In the genomic region with DNA sequence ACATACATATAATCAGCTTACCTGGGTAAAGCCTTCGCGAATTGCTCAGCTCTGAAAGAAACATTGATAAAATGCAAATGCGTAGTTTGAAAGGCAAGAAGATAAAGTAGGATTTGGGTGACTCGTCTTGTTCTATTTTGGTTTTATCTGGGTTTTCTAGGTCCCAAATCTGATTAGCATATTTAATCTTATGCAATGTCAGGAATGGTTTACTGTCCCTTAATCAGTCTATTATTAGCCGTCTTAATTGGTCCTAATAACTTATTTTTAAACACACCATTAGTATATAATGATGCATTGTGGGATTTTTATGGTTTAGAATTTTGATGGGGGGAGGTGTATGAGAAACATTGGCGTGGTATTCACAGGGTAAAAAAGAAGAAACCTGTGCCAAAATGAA, we compare ENCODE assay signal across 24 mouse cellular contexts. TPM values are rescaled to one million over a fixed set of nuclear protein-coding genes. Genes with fewer than 3 reads are reported as not detected.
DNase-seq lines count a peak whose midpoint lies in the region; ATAC-seq and TF ChIP-seq lines count a peak whose summit lies in the region.
"Had no signal": no experiment of that assay in that cellular context is flagged by ENCODE, and none has a peak within 500 bp of the region (broad histone marks: within the 10 kb centered on the region; RNA-seq: fewer than 3 reads in every experiment).

TSS of gene Pdzph1 (minus strand) at position 101 of the 400 bp plus-strand sequence.

- H3K4me3 ChIP-seq in forebrain, embryonic 10.5 days, result no peak within 1 kb of the TSS
- no peak within 1 kb of the TSS for H3K4me3 ChIP-seq in forebrain, embryonic 16.5 days (replicated peaks; ENCODE audit: low read length)
- H3K4me3 ChIP-seq in hindbrain, embryonic 10.5 days, result no peak within 1 kb of the TSS
- H3K4me3 ChIP-seq in hindbrain, embryonic 13.5 days, result no peak within 1 kb of the TSS
- no peak within 1 kb of the TSS for H3K4me3 ChIP-seq in midbrain, embryonic 12.5 days
- no peak within 1 kb of the TSS for H3K4me3 ChIP-seq in midbrain, postnatal 0 days (ENCODE audit: low read depth, low read length)
- no peak within 1 kb of the TSS for H3K4me3 ChIP-seq in testis, adult 2 months (ENCODE audit: control insufficient read depth, low read depth, low read length)
- H3K4me3 ChIP-seq: embryonic facial prominence, embryonic 12.5 days; heart, embryonic 12.5 days; intestine, embryonic 15.5 days had no signal

- 89% methylated on average over 6 of the region's 6 CpGs for WGBS in forebrain, embryonic 10.5 days
- WGBS in forebrain, embryonic 16.5 days, result 76% methylated on average over 6 of the region's 6 CpGs
- WGBS in hindbrain, embryonic 10.5 days, result 91% methylated on average over 6 of the region's 6 CpGs
- 87% methylated on average over 6 of the region's 6 CpGs for WGBS in hindbrain, embryonic 13.5 days
- 78% methylated on average over 6 of the region's 6 CpGs for WGBS in midbrain, embryonic 12.5 days
- WGBS in midbrain, postnatal 0 days, result 66% methylated on average over 6 of the region's 6 CpGs

- H3K36me3 ChIP-seq in forebrain, embryonic 10.5 days (replicated peaks), result no peaks in the 10 kb centered on the region
- no peaks in the 10 kb centered on the region for H3K36me3 ChIP-seq in forebrain, embryonic 16.5 days (ENCODE audit: control insufficient read depth, insufficient read depth)
- H3K36me3 ChIP-seq in hindbrain, embryonic 10.5 days, result no peaks in the 10 kb centered on the region
- no peaks in the 10 kb centered on the region for H3K36me3 ChIP-seq in hindbrain, embryonic 13.5 days
- no peaks in the 10 kb centered on the region for H3K36me3 ChIP-seq in midbrain, embryonic 12.5 days
- no peaks in the 10 kb centered on the region for H3K36me3 ChIP-seq in midbrain, postnatal 0 days (ENCODE audit: insufficient read depth, low read length)
- H3K36me3 ChIP-seq in testis, adult 2 months (ENCODE audit: control insufficient read depth, insufficient read depth, low read length), result no peaks in the 10 kb centered on the region
- H3K36me3 ChIP-seq: embryonic facial prominence, embryonic 12.5 days; G1E; heart, embryonic 12.5 days; intestine, embryonic 15.5 days had no signal

- TF ChIP-seq CTCF in midbrain, postnatal 0 days (IDR thresholded peaks at IDR 0.05), result no peak
- no peak for TF ChIP-seq CTCF in testis, adult 2 months (IDR thresholded peaks at IDR 0.05; ENCODE audit: control insufficient read depth, insufficient read depth, insufficient replicate concordance, low read depth, low read length)

- no peak for DNase-seq in forebrain, embryonic 10.5 days (ENCODE audit: extremely low spot score, low spot score)
- DNase-seq in hindbrain, embryonic 10.5 days (ENCODE audit: low spot score), result no peak
- DNase-seq in midbrain, postnatal 0 days (ENCODE audit: low spot score), result no peak
- no peak for DNase-seq in testis, postnatal 10 days (ENCODE audit: low spot score)
- DNase-seq: adrenal gland, adult 8-10 months; adrenal gland, postnatal 36 days; B cell, adult 2 months; cerebellum, adult 2 months; cerebellum, postnatal 10 days; gastrocnemius, postnatal 14 days had no signal

- H3K4me1 ChIP-seq in forebrain, embryonic 10.5 days, result no peaks in the 10 kb centered on the region
- H3K4me1 ChIP-seq in forebrain, embryonic 16.5 days (replicated peaks; ENCODE audit: control insufficient read depth, insufficient read depth, low read length), result no peaks in the 10 kb centered on the region
- no peaks in the 10 kb centered on the region for H3K4me1 ChIP-seq in hindbrain, embryonic 10.5 days (replicated peaks)
- no peaks in the 10 kb centered on the region for H3K4me1 ChIP-seq in hindbrain, embryonic 13.5 days (replicated peaks)
- H3K4me1 ChIP-seq in midbrain, embryonic 12.5 days, result no peaks in the 10 kb centered on the region
- H3K4me1 ChIP-seq in midbrain, postnatal 0 days (ENCODE audit: insufficient read depth, low read length), result no peaks in the 10 kb centered on the region
- H3K4me1 ChIP-seq in testis, adult 2 months (ENCODE audit: control insufficient read depth, insufficient read depth, low read length), result no peaks in the 10 kb centered on the region
- H3K4me1 ChIP-seq: embryonic facial prominence, embryonic 12.5 days; heart, embryonic 12.5 days; intestine, embryonic 15.5 days had no signal

- no peaks in the 10 kb centered on the region for H3K27me3 ChIP-seq in forebrain, embryonic 10.5 days (ENCODE audit: poor library complexity, severe bottlenecking)
- H3K27me3 ChIP-seq in forebrain, embryonic 16.5 days (replicated peaks; ENCODE audit: control insufficient read depth, insufficient read depth, low read length), result no peaks in the 10 kb centered on the region
- H3K27me3 ChIP-seq in hindbrain, embryonic 10.5 days (ENCODE audit: insufficient read depth, poor library complexity, severe bottlenecking), result no peaks in the 10 kb centered on the region
- no peaks in the 10 kb centered on the region for H3K27me3 ChIP-seq in hindbrain, embryonic 13.5 days
- no peaks in the 10 kb centered on the region for H3K27me3 ChIP-seq in midbrain, embryonic 12.5 days
- H3K27me3 ChIP-seq in midbrain, postnatal 0 days (ENCODE audit: insufficient read depth, low read length), result no peaks in the 10 kb centered on the region
- no peaks in the 10 kb centered on the region for H3K27me3 ChIP-seq in testis, adult 2 months (ENCODE audit: control insufficient read depth, insufficient read depth, low read length)
- H3K27me3 ChIP-seq: embryonic facial prominence, embryonic 12.5 days; heart, embryonic 12.5 days; intestine, embryonic 15.5 days had no signal

- no peaks in the 10 kb centered on the region for H3K9me3 ChIP-seq in forebrain, embryonic 10.5 days
- no peaks in the 10 kb centered on the region for H3K9me3 ChIP-seq in forebrain, embryonic 16.5 days (ENCODE audit: control insufficient read depth, low read length)
- no peaks in the 10 kb centered on the region for H3K9me3 ChIP-seq in hindbrain, embryonic 10.5 days
- no peaks in the 10 kb centered on the region for H3K9me3 ChIP-seq in hindbrain, embryonic 13.5 days
- H3K9me3 ChIP-seq in midbrain, embryonic 12.5 days, result no peaks in the 10 kb centered on the region
- H3K9me3 ChIP-seq in midbrain, postnatal 0 days (ENCODE audit: low read length), result no peaks in the 10 kb centered on the region
- H3K9me3 ChIP-seq: embryonic facial prominence, embryonic 12.5 days; heart, embryonic 12.5 days; intestine, embryonic 15.5 days had no signal

- TF ChIP-seq POLR2A in testis, adult 2 months (IDR thresholded peaks at IDR 0.05; ENCODE audit: control insufficient read depth, low read depth, low read length), result no peak

- ATAC-seq in forebrain, embryonic 16.5 days, result no peak
- ATAC-seq in hindbrain, embryonic 13.5 days (ENCODE audit: low FRiP score), result no peak
- no peak for ATAC-seq in midbrain, embryonic 12.5 days (ENCODE audit: low FRiP score, low read depth)
- no peak for ATAC-seq in midbrain, postnatal 0 days (ENCODE audit: low FRiP score)
- ATAC-seq: CD4-positive, CD25-positive, alpha-beta regulatory T cell, adult 4 months; intestine, embryonic 15.5 days had no signal

- no peak within 1 kb of the TSS for H3K9ac ChIP-seq in forebrain, embryonic 16.5 days (replicated peaks; ENCODE audit: low read depth, low read length)
- H3K9ac ChIP-seq in hindbrain, embryonic 13.5 days, result no peak within 1 kb of the TSS
- no peak within 1 kb of the TSS for H3K9ac ChIP-seq in midbrain, embryonic 12.5 days (replicated peaks)
- H3K9ac ChIP-seq in midbrain, postnatal 0 days (replicated peaks; ENCODE audit: low read length, poor library complexity, severe bottlenecking), result no peak within 1 kb of the TSS
- H3K9ac ChIP-seq: embryonic facial prominence, embryonic 12.5 days; heart, embryonic 12.5 days; hindbrain, embryonic 14.5 days; intestine, embryonic 15.5 days had no signal

- H3K27ac ChIP-seq in forebrain, embryonic 10.5 days, result no peak within 1 kb of the TSS
- H3K27ac ChIP-seq in forebrain, embryonic 16.5 days (ENCODE audit: low read length), result no peak within 1 kb of the TSS
- no peak within 1 kb of the TSS for H3K27ac ChIP-seq in hindbrain, embryonic 10.5 days
- H3K27ac ChIP-seq in hindbrain, embryonic 13.5 days, result no peak within 1 kb of the TSS
- no peak within 1 kb of the TSS for H3K27ac ChIP-seq in midbrain, embryonic 12.5 days (replicated peaks)
- H3K27ac ChIP-seq in midbrain, postnatal 0 days (ENCODE audit: low read depth, low read length), result no peak within 1 kb of the TSS
- no peak within 1 kb of the TSS for H3K27ac ChIP-seq in testis, adult 2 months (ENCODE audit: control insufficient read depth, insufficient read depth, low read depth, low read length)
- H3K27ac ChIP-seq: embryonic facial prominence, embryonic 12.5 days; hindbrain, embryonic 14.5 days; intestine, embryonic 15.5 days had no signal

- no peak within 1 kb of the TSS for H3K4me2 ChIP-seq in forebrain, embryonic 16.5 days (ENCODE audit: low read length)
- H3K4me2 ChIP-seq in hindbrain, embryonic 13.5 days, result no peak within 1 kb of the TSS
- no peak within 1 kb of the TSS for H3K4me2 ChIP-seq in midbrain, embryonic 12.5 days (replicated peaks)
- H3K4me2 ChIP-seq in midbrain, postnatal 0 days (ENCODE audit: low read depth, low read length, poor library complexity, severe bottlenecking), result no peak within 1 kb of the TSS
- H3K4me2 ChIP-seq: embryonic facial prominence, embryonic 12.5 days; heart, embryonic 12.5 days; hindbrain, embryonic 14.5 days; intestine, embryonic 15.5 days had no signal

RNA-seq across cellular contexts. Expression of gene Pdzph1, which starts in this region (rescaled TPM):
- polyA plus RNA-seq in forebrain, embryonic 10.5 days (2016; fragmentation: Nextera tagmentation; extraction: Ambion mirVana), result 20.2 and 24.2 TPM in 2 replicates
- 5.5 and 6.5 TPM in 2 replicates for polyA plus RNA-seq in forebrain, embryonic 16.5 days (2015; fragmentation: Nextera tagmentation; extraction: Ambion mirVana)
- 16.9 and 18.6 TPM in 2 replicates for polyA plus RNA-seq in hindbrain, embryonic 10.5 days (2016; fragmentation: Nextera tagmentation; extraction: Ambion mirVana)
- polyA plus RNA-seq in hindbrain, embryonic 13.5 days (2015; fragmentation: Nextera tagmentation; extraction: Ambion mirVana), result 3.8 and 4.8 TPM in 2 replicates
- 22.3 and 24.8 TPM in 2 replicates for polyA plus RNA-seq in midbrain, embryonic 12.5 days (2016; fragmentation: Nextera tagmentation; extraction: Ambion mirVana)
- 2.2 and 4.5 TPM in 2 replicates for total RNA-seq in midbrain, postnatal 0 days (2014; rRNA removed)
- 6.4 and 6.6 TPM in 2 replicates for polyA plus RNA-seq in midbrain, postnatal 0 days (2015; fragmentation: Nextera tagmentation; extraction: Ambion mirVana)
- 19.3 and 22.2 TPM in 2 replicates for polyA plus RNA-seq in testis, adult 2 months (2012; rRNA removed)
- total RNA-seq: gastrocnemius, adult 18-20 months; gastrocnemius, postnatal 14 days; heart, adult 8-10 months; heart, postnatal 25 days had no signal
- polyA plus RNA-seq: CD4-positive, CD25-positive, alpha-beta regulatory T cell, adult 4 months; G1E; heart, embryonic 12.5 days; heart, embryonic 16.5 days had no signal
